Mouse (Mus musculus) right cerebral cortex, postnatal 10 days (tissue): ENCODE results near the gene C2.
"Not testable (repeated sequence)": the region's sequence is repeated elsewhere in the genome, so short reads cannot be mapped to it uniquely, and the experiment has no call there.

ENCODE experiments used
- DNase-seq, 2 experiments: peaks; one replicate each; pipeline ENCODE4 v3.0.0; 2021; ENCODE audit warnings: low spot score in 2 of 2

The C2 gene

DNA sequence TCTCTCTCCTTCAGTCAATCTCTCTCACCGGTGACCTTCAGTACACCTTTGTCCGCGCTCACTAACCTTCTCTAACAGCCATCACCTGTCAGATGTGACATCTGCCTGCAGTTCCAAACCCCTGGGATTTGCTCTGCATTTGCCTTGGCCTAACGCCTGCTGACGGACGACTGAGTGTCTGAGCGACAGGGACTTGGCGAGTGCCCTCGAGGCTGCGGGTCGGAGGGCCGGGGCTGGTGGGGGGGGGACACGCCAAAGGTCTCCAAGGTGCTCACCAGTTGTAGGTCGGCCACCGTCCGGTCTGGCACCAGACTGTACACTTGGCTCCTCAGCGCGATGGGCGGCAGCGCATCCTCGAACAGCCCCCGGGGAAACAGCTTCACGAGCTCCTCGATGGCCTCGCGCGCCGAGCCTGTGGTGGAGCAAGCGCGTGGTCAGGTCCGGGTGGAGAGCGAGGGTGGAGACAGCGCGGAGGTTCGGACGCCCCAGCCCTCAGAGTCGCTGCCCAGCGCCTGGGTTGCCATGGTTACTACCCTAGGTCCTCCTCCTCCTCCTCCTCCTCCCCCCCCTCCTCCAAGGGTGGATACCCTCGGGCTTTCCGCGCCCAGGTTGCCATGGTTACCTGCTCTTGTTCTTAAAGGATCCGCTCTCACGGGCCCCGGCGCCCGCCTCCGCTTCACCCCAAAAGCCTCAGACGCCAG is 61.8 kb downstream of the C2 start:
- no peak for DNase-seq

- not testable (repeated sequence) for DNase-seq
These were observed 67.3 kb downstream of the C2 start for GRCm38 (mm10) chr17:34830776-34831175.

DNA sequence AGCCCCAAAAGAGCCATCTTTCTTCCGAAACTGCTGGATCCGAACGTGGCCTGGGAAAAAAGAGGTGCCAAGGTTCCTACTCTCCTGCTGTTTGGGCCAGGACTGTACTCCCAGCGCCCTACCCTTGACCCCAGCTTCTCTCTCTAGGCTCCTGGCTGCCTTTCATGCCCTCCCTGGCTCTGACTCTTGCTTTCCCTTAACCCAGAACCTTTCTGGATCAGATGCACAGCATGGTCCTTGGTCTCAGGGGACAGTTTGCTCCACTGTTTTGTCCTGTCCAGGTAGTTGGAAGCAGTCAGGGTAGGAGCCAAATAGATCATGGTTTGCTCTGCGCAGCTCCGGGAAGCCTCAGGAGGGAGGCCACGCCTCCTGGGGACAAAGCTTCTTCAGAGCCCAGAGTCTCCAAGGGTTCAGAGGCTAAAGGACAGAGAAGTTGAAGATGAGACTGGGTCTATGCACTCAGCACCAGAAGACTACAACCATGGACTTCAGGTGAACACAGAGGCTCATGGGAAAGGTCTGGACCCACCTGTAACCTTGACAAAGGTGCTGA is 83.2 kb downstream of the C2 start:
- DNase-seq, result no peak

- not testable (repeated sequence) for DNase-seq
These were observed 84.3 kb downstream of the C2 start for GRCm38 (mm10) chr17:34813747-34814146.
